Mouse (Mus musculus): ENCODE data around the gene Ifitm10.

DNA sequence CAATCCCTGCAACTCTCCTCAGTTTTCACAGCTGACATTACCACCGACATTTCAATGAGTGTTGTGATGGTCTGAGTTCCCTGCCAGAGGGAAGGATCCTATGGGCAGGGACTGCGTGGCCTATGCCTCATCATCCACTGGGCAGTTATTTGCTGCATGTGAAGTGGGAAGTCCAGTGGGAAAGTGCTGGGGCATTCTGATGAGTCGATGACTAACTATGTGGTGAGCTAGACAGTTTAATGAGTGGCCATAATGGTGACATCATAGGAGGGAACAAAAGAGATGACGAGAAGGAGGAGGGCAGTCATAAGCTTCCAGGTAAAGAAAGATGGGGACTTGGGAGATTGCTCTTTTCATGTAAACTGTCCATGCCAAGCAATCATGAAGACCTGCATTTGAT, 10.4 kb downstream of the Ifitm10 start:
- TF ChIP-seq CTCF (IDR thresholded peaks at IDR 0.05) (no peak), EP300 (IDR thresholded peaks at IDR 0.05) (no peak)

All from lung, postnatal 0 days (tissue).